Mouse (Mus musculus) inflammation-experienced regulatory T-cells (primary cell): Measurements from ENCODE around the gene Lrrc19. TPM values are rescaled to one million over a fixed set of nuclear protein-coding genes. Genes with fewer than 3 reads are reported as not detected.

Experiments used
- polyA plus RNA-seq, 2 experiments: library from polyadenylated mRNA; unstranded; fragments of 100-300 nt; shearing (Covaris generic); gene quantifications; one replicate each; pipeline ENCODE4 v1.2.1; 2017

The Lrrc19 gene
- polyA plus RNA-seq, result under 1 TPM in 1 of 2 experiments, not detected in 1; 0.39 TPM

DNA sequence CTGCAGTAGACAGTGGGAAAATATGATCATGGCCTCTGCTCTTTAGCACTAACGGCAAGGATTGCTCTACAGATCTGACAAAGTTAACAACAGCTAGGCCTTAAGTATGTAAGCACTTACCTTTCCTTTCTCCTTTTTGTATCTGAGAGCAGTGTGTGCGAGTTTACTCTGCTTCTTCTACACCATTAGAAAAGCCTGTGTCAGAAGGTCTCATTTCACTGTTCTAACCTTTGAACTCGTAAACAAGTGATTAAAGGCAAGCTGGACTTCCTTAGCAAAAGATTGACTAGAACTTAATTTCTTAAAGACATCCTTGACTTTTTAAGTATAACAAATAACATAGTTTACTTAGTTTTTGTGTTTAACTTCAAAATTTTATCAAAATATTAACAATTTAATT is at the start of gene Lrrc19:
Gene Lrrc19, minus strand, starts transcription at position 225 of the 400 bp plus-strand sequence.

DNA sequence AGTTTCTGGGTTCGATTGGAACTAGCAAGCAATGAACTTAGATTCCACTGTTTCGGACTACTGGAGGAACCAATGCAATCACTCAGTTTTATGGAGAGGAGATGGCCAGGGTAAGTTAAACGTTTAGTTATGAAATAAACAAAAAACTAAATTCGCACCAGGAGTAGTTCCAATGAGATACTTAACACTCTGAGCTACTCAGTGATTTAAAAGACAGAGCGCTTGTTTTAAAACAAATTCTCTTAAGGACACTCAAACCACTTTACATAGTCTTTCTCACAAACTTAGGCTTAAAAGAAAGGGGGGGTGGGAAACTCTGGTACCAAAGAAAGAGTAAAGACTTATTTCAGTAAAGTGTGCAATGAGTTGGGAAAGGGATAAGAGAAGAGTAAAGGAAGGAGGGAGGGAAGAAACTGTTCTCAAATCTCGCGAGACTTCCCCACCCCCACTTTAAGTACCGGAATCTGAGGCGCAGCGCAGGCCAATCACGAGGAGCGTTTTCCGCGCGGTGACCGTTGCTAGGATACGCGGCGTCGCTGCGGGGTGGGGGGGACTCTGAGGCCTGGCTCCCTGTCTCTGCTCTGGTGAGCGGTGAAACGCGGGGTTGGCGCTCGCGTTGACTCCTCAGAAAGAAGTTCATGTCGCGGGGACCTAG is 35.8 kb downstream of the Lrrc19 start, which contains the start of gene Ift74:
Gene Ift74, plus strand, starts transcription at position 520 of the 655 bp plus-strand sequence.

DNA sequence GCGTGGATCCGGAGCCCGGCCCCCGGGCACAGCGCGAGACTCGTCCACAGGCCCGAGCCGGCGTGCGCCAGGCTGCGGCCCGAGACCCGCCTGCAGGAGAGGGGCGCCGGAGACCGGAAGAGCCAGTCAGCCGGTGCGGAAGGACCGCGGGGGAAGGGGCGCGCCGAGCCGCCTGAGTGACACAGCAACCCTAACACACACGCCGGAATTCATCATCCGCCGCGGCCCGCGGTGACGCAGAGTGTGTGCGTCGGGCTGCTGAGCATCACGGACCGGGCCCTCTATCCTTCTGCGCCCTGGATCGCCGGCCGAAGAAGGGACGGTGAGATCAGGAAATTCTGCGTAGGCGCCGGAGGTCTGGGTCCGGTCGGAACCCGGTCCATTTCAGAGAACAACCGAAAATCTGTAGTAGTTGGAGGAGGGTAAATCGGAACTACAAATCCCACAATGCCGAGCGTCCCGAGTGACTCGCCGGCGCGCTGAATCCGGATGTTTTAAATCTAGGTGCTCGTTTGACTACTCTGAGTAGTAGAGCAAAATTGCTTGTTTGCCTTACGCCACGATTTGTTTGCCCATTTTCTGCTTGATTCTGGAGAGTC is 46.8 kb downstream of the Lrrc19 start, which contains the start of gene Plaa:
Gene Plaa, minus strand, starts transcription at position 214 of the 599 bp plus-strand sequence.

Other genes with a start within 250 kb of the Lrrc19 start
- not detected for gene Gm10306, start 93.6 kb downstream of the Lrrc19 start, polyA plus RNA-seq
- 10 to 100 TPM; 23.4 to 29.2 TPM for gene Caap1, start 93.3 kb downstream of the Lrrc19 start, polyA plus RNA-seq
- 10 to 100 TPM; 70.4 to 76.3 TPM for gene Plaa, start 46.9 kb downstream of the Lrrc19 start, polyA plus RNA-seq
- gene Ift74, start 35.7 kb downstream of the Lrrc19 start, polyA plus RNA-seq, result 1 to 10 TPM; 4.1 to 4.5 TPM
- under 1 TPM in 1 of 2 experiments, not detected in 1; 0.22 TPM for gene Tek, start 89.1 kb upstream of the Lrrc19 start, polyA plus RNA-seq